9 mouse cellular contexts compared by ENCODE assay signal in genomic region chrX:136599416-136599815, GRCm38 (mm10). TPM values are rescaled to one million over a fixed set of nuclear protein-coding genes. Genes with fewer than 3 reads are reported as not detected.
A peak's percentile ranks its signal among the peaks of the same experiment; 100 is the strongest.
DNase-seq lines count a peak whose midpoint lies in the region; ATAC-seq lines count a peak whose summit lies in the region.
"Had no signal": no experiment of that assay in that cellular context is flagged by ENCODE, and none has a peak within 500 bp of the region (broad histone marks: within the 10 kb centered on the region; RNA-seq: fewer than 3 reads in every experiment).

No protein-coding gene starts in this region.

- no peaks in the 10 kb centered on the region for H3K27me3 ChIP-seq in liver, embryonic 12.5 days (replicated peaks)
- H3K27me3 ChIP-seq in midbrain, embryonic 11.5 days (ENCODE audit: control insufficient read depth, insufficient read depth, low read length): no peaks in the 10 kb centered on the region

- no peak overlapping the region for H3K9ac ChIP-seq in liver, embryonic 12.5 days
- no peak overlapping the region for H3K9ac ChIP-seq in midbrain, embryonic 11.5 days (ENCODE audit: low read length)

- H3K9me3 ChIP-seq in liver, embryonic 12.5 days (replicated peaks): no peaks in the 10 kb centered on the region
- no peaks in the 10 kb centered on the region for H3K9me3 ChIP-seq in midbrain, embryonic 11.5 days (ENCODE audit: control insufficient read depth, low read length)

- no peak for ATAC-seq in liver, embryonic 12.5 days
- ATAC-seq in midbrain, embryonic 11.5 days (ENCODE audit: low FRiP score): no peak

- no peaks in the 10 kb centered on the region for H3K36me3 ChIP-seq in liver, embryonic 12.5 days
- no peaks in the 10 kb centered on the region for H3K36me3 ChIP-seq in midbrain, embryonic 11.5 days (ENCODE audit: control insufficient read depth, insufficient read depth, low read length)

- H3K4me1 ChIP-seq in liver, embryonic 12.5 days: no peaks in the 10 kb centered on the region
- no peaks in the 10 kb centered on the region for H3K4me1 ChIP-seq in midbrain, embryonic 11.5 days (ENCODE audit: control insufficient read depth, insufficient read depth, low read length)

- 13% methylated on average over 3 of the region's 3 CpGs for WGBS in liver, embryonic 12.5 days (ENCODE audit: insufficient replicate concordance)
- 28% methylated on average over 3 of the region's 3 CpGs for WGBS in midbrain, embryonic 11.5 days

- peak; percentile 49 for DNase-seq in adrenal gland, postnatal 10 days
- no peak for DNase-seq in adrenal gland, postnatal 14 days
- DNase-seq in liver: peak; percentile 4
- peak; percentile 23 to 28 for DNase-seq in cerebellum, postnatal 36 days
- peak; percentile 4 to 52 for DNase-seq in kidney, postnatal 36 days
- peak; percentile 90 for DNase-seq in midbrain, embryonic 11.5 days (ENCODE audit: low spot score, missing footprints)
- DNase-seq in spleen, postnatal 14 days (ENCODE audit: low spot score in 2 of 2): no peak

- no peak overlapping the region for H3K4me2 ChIP-seq in liver, embryonic 12.5 days
- no peak overlapping the region for H3K4me2 ChIP-seq in midbrain, embryonic 11.5 days

- no peak overlapping the region for H3K27ac ChIP-seq in liver, embryonic 12.5 days
- no peak overlapping the region for H3K27ac ChIP-seq in midbrain, embryonic 11.5 days (ENCODE audit: low read depth, low read length)

- no peak overlapping the region for H3K4me3 ChIP-seq in liver, embryonic 12.5 days
- H3K4me3 ChIP-seq in midbrain, embryonic 11.5 days (ENCODE audit: low read depth, low read length): no peak overlapping the region

RNA-seq across cellular contexts. Expression of gene Tceal3, which starts 8.8 kb away (rescaled TPM):
- total RNA-seq in adrenal gland, postnatal 10 days (2021): 10 to 100 TPM; 22.3 to 30.4 TPM
- total RNA-seq in adrenal gland, postnatal 14 days (2021): 39.4 and 39.8 TPM in 2 replicates
- polyA plus RNA-seq in liver, embryonic 12.5 days (2016; fragmentation: Nextera tagmentation; extraction: Ambion mirVana): 1.0 and 1.2 TPM in 2 replicates
- 9.9 and 11.2 TPM in 2 replicates for polyA plus RNA-seq in midbrain, embryonic 11.5 days (2014; fragmentation: Nextera tagmentation; extraction: Ambion mirVana)

RNA-seq across cellular contexts. Expression of gene Kir3dl2, which starts 55.6 kb away (rescaled TPM):
- total RNA-seq in adrenal gland, postnatal 10 days (2021): not detected
- total RNA-seq in adrenal gland, postnatal 14 days (2021): not detected in 2 replicates
- not detected in 2 replicates for polyA plus RNA-seq in liver, embryonic 12.5 days (2016; fragmentation: Nextera tagmentation; extraction: Ambion mirVana)
- polyA plus RNA-seq in midbrain, embryonic 11.5 days (2014; fragmentation: Nextera tagmentation; extraction: Ambion mirVana): not detected in 2 replicates
- polyA plus RNA-seq: small intestine, adult 2 months had no signal

Comparison
In these comparisons a context has a peak if more than half of its experiments do, and no peak if none do; other contexts are left out.
1. DNase-seq: peak in adrenal gland, postnatal 10 days (single experiment), liver (single experiment), cerebellum, postnatal 36 days (2 of 2), kidney, postnatal 36 days (2 of 2) and midbrain, embryonic 11.5 days (single experiment); none in adrenal gland, postnatal 14 days (single experiment) and spleen, postnatal 14 days (0 of 2).